Mouse (Mus musculus) ES-E14 (cell line): Measurements from ENCODE around the gene Pibf1.

Source experiments
- CHD2 ChIP-seq: IDR thresholded peaks from 2 replicates; pipeline ENCODE4 v1.6.1; 2014; ENCODE audit warnings: mild to moderate bottlenecking, low read depth, low read length, inconsistent platforms
- HCFC1 ChIP-seq: IDR thresholded peaks from 2 replicates; pipeline ENCODE4 v1.6.1; 2012; ENCODE audit warnings: low read length, inconsistent platforms, borderline replicate concordance; ENCODE audit not compliant: insufficient read depth
- ZC3H11A ChIP-seq: IDR thresholded peaks from 2 replicates; pipeline ENCODE4 v1.6.1; 2012; ENCODE audit warnings: low read depth, mild to moderate bottlenecking, inconsistent platforms, low read length, borderline replicate concordance

- TF ChIP-seq CHD2 (no peak), ZC3H11A (no peak), HCFC1 (no peak)
These were observed 53.5 kb downstream of the Pibf1 start for GRCm38 (mm10) chr14:99152683-99153082.
